Mouse (Mus musculus) bone marrow macrophage, adult 2 months (primary cell): Measurements from ENCODE around the gene Nipal1. TPM values are rescaled to one million over a fixed set of nuclear protein-coding genes. Genes with fewer than 3 reads are reported as not detected.
A peak's percentile ranks its signal among the peaks of the same experiment; 100 is the strongest.

ENCODE experiments used
- H3K27ac ChIP-seq: 2 replicates; pipeline ENCODE4 v1.5.1; 2012; ENCODE audit warnings: low read depth, low read length; ENCODE audit not compliant: insufficient read depth
- H3K4me1 ChIP-seq: 2 replicates; pipeline ENCODE4 v1.6.1; 2012; ENCODE audit warnings: low read length; ENCODE audit not compliant: control insufficient read depth, insufficient read depth
- H3K4me3 ChIP-seq: 2 replicates; pipeline ENCODE4 v1.5.1; 2012; ENCODE audit warnings: mild to moderate bottlenecking, low read length, moderate library complexity; ENCODE audit not compliant: insufficient read depth
- CTCF ChIP-seq: IDR thresholded peaks from 2 replicates; pipeline ENCODE4 v1.5.1; 2012; ENCODE audit warnings: low read depth, mild to moderate bottlenecking, low read length, moderate library complexity
- POLR2A ChIP-seq: IDR thresholded peaks from 2 replicates; pipeline ENCODE4 v1.6.1; 2012; ENCODE audit warnings: mild to moderate bottlenecking, low read depth, low read length, borderline replicate concordance
- polyA plus RNA-seq: library from polyadenylated mRNA; stranded (reverse); fragments of >200 nt; gene quantifications from 2 replicates; pipeline ENCODE4 v1.2.4, GENCODE M21; 2012; ENCODE audit not compliant: missing spikeins, insufficient read depth, insufficient read length

The Nipal1 gene
- polyA plus RNA-seq, 1 experiment: not detected

- Histone ChIP-seq H3K27ac (no peak overlapping the region), H3K4me3 (no peak overlapping the region), H3K4me1 (no peaks in the 10 kb centered on the region)
- TF ChIP-seq POLR2A (no peak), CTCF (no peak)
Observed at GRCm38 (mm10) chr5:72664126-72664525, 16.5 kb downstream of the Nipal1 start.

- Histone ChIP-seq H3K4me3 (no peak overlapping the region), H3K27ac (no peak overlapping the region), H3K4me1 (no peaks in the 10 kb centered on the region)
- TF ChIP-seq CTCF: no peak
- TF ChIP-seq POLR2A: no peak
Observed at GRCm38 (mm10) chr5:72664854-72665253, 17.3 kb downstream of the Nipal1 start.

GRCm38 (mm10) chr5:72665281-72665680 is 17.7 kb downstream of the Nipal1 start:
- Histone ChIP-seq H3K4me3 (no peak overlapping the region), H3K4me1 (no peaks in the 10 kb centered on the region), H3K27ac (no peak overlapping the region)
- TF ChIP-seq CTCF (peak; percentile 69), POLR2A (no peak)

- no peak overlapping the region for H3K27ac ChIP-seq
- no peaks in the 10 kb centered on the region for H3K4me1 ChIP-seq
- TF ChIP-seq CTCF (no peak), POLR2A (no peak)
- H3K4me3 ChIP-seq: no peak overlapping the region
Observed at GRCm38 (mm10) chr5:72666428-72666827, 18.8 kb downstream of the Nipal1 start.

- H3K4me1 ChIP-seq: no peaks in the 10 kb centered on the region
- H3K4me3 ChIP-seq: no peak overlapping the region
- TF ChIP-seq POLR2A (no peak), CTCF (no peak)
- H3K27ac ChIP-seq: no peak overlapping the region
Observed at GRCm38 (mm10) chr5:72668351-72668750, 20.8 kb downstream of the Nipal1 start.

- no peak overlapping the region for H3K27ac ChIP-seq
- no peaks in the 10 kb centered on the region for H3K4me1 ChIP-seq
- no peak overlapping the region for H3K4me3 ChIP-seq
- TF ChIP-seq POLR2A: no peak
- TF ChIP-seq CTCF: no peak
Observed at GRCm38 (mm10) chr5:72671017-72671699, 23.6 kb downstream of the Nipal1 start.

- Histone ChIP-seq H3K4me1 (no peaks in the 10 kb centered on the region), H3K4me3 (no peak overlapping the region), H3K27ac (no peak overlapping the region)
- TF ChIP-seq CTCF (no peak), POLR2A (no peak)
Observed at GRCm38 (mm10) chr5:72674994-72675542, 27.5 kb downstream of the Nipal1 start.

GRCm38 (mm10) chr5:72681451-72681850 is 33.9 kb downstream of the Nipal1 start:
- TF ChIP-seq CTCF (no peak), POLR2A (no peak)
- H3K4me3 ChIP-seq: no peak overlapping the region
- no peaks in the 10 kb centered on the region for H3K4me1 ChIP-seq
- H3K27ac ChIP-seq: no peak overlapping the region

GRCm38 (mm10) chr5:72689556-72689955 is 42.0 kb downstream of the Nipal1 start:
- Histone ChIP-seq H3K4me3 (no peak overlapping the region), H3K27ac (no peak overlapping the region), H3K4me1 (no peaks in the 10 kb centered on the region)
- TF ChIP-seq POLR2A (no peak), CTCF (no peak)

- no peak overlapping the region for H3K4me3 ChIP-seq
- no peak for TF ChIP-seq CTCF
- TF ChIP-seq POLR2A: no peak
- H3K27ac ChIP-seq: no peak overlapping the region
- H3K4me1 ChIP-seq: no peaks in the 10 kb centered on the region
Observed at GRCm38 (mm10) chr5:72690516-72690915, 42.9 kb downstream of the Nipal1 start.

GRCm38 (mm10) chr5:72694684-72695083 is 47.1 kb downstream of the Nipal1 start:
- TF ChIP-seq POLR2A (no peak), CTCF (no peak)
- Histone ChIP-seq H3K4me1 (no peaks in the 10 kb centered on the region), H3K4me3 (no peak overlapping the region), H3K27ac (no peak overlapping the region)
